Mouse (Mus musculus) embryonic facial prominence, embryonic 13.5 days (tissue): ENCODE data around the gene Pcnx. TPM values are rescaled to one million over a fixed set of nuclear protein-coding genes. Genes with fewer than 3 reads are reported as not detected.

Experiments
- ATAC-seq: fragments of 200-750 bp; cut with Nextera tagmentation; 2 replicates; pipeline ENCODE4 v1.8.0; 2017; ENCODE audit warnings: low read depth; ENCODE audit not compliant: insufficient number of reproducible peaks, insufficient read depth, low FRiP score, low TSS enrichment
- H3K27ac ChIP-seq: fragments of 300-500 bp; sonication (generic); 2 replicates; pipeline ENCODE4 v1.5.1; 2015; ENCODE audit warnings: moderate library complexity, mild to moderate bottlenecking, inconsistent platforms
- H3K27me3 ChIP-seq: fragments of 300-500 bp; sonication (generic); 2 replicates; pipeline ENCODE4 v1.6.1; 2015; ENCODE audit warnings: mild to moderate bottlenecking, inconsistent platforms
- H3K36me3 ChIP-seq: fragments of 300-500 bp; sonication (generic); 2 replicates; pipeline ENCODE4 v1.6.1; 2015; ENCODE audit warnings: mild to moderate bottlenecking, inconsistent platforms
- H3K4me1 ChIP-seq: fragments of 300-500 bp; sonication (generic); 2 replicates; pipeline ENCODE4 v1.6.1; 2015; ENCODE audit warnings: inconsistent platforms
- H3K4me2 ChIP-seq: fragments of 300-500 bp; sonication (generic); 2 replicates; pipeline ENCODE4 v1.6.1; 2015; ENCODE audit warnings: moderate library complexity, mild to moderate bottlenecking, inconsistent platforms
- H3K4me3 ChIP-seq: fragments of 300-500 bp; sonication (generic); 2 replicates; pipeline ENCODE4 v1.5.1; 2015; ENCODE audit warnings: mild to moderate bottlenecking, inconsistent platforms
- H3K9ac ChIP-seq: fragments of 300-500 bp; sonication (generic); 2 replicates; pipeline ENCODE4 v1.6.1; 2015; ENCODE audit warnings: mild to moderate bottlenecking, inconsistent platforms
- H3K9me3 ChIP-seq: fragments of 300-500 bp; sonication (generic); 2 replicates; pipeline ENCODE4 v1.6.1; 2016; ENCODE audit warnings: inconsistent platforms
- WGBS: fragments of 180-500 bp; shearing (Covaris S2); methylation state at CpG from one replicate; pipeline ENCODE4 v1.1.7; 2015; ENCODE audit warnings: mixed read lengths; 5-methylcytosine and 5-hydroxymethylcytosine counted together
- polyA plus RNA-seq: library from polyadenylated mRNA; unstranded; fragments of >200 nt; fragmentation: Nextera tagmentation; extraction: Ambion mirVana; gene quantifications from 2 replicates; pipeline ENCODE4 v1.2.1, GENCODE M21; 2015

Pcnx gene
- polyA plus RNA-seq, 1 experiment from 2014 or later = 18.3 TPM

DNA sequence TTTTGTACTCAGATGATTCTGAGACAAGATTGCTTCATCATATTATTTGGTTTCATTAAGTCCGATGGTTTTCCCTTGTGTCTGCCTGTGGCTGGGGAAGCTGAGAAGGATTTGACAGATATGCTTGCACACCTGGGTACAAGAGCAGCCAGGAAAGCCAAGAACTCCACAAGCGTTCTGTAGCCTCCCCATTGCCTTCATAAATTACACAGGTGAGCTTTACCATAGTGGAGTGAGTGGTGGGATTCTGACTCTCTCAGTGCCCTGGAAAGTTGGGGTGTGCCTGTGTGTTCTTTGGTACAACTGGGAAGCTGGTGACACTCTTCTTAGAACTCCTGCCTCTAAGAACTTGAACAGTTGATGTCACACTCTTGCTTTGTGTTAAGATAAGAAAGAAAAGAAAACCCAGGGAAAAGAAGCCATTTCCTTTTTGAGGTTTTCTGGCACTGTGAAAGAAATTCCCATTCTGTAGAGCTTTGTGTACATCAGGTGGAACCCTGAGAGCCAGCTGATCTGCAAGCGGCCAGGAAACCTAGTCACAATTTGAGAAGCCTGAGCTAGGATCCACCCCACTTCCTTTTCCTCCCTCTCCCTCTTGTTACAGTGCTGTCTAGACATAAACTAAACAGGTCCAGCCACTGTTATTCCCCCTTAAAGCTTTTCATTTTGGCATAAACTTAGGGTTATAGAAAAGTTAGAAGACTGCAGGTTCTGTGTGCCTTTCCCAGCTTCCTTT, 9.6 kb downstream of the Pcnx start:
- Histone ChIP-seq H3K4me2 (no peak overlapping the region), H3K36me3 (no peaks in the 10 kb centered on the region), H3K27ac (no peak overlapping the region), H3K4me1 (peaks cover 41% of the 10 kb centered on the region), H3K9ac (no peak overlapping the region), H3K27me3 (no peaks in the 10 kb centered on the region), H3K9me3 (no peaks in the 10 kb centered on the region), H3K4me3 (no peak overlapping the region)
- WGBS = 61% methylated on average over 3 of the region's 3 CpGs
- no peak for ATAC-seq

DNA sequence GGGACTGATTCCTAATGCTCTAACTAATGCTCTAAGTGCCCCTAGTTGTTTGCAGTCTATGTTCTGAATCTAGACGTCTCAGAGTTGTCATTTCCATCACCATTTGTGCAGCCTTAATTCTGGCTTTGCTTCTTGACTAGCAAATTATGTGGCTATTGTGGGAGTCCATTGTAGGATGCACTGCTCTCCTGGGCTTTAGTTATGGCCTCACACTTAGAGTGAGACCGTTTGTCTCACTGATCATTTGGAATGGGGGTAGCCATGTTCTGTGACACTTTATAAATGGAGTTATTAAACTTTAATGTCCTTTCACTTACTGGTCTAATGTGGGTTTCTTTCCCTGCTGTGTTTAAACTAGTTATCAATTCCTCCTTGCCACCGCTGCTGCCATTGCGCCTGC, 13.5 kb downstream of the Pcnx start:
- no peak overlapping the region for H3K4me2 ChIP-seq
- H3K27me3 ChIP-seq = no peaks in the 10 kb centered on the region
- 76% methylated on average over 4 of the region's 4 CpGs for WGBS
- H3K27ac ChIP-seq = no peak overlapping the region
- H3K4me1 ChIP-seq = peaks cover 41% of the 10 kb centered on the region
- H3K36me3 ChIP-seq = no peaks in the 10 kb centered on the region
- ATAC-seq = no peak
- H3K4me3 ChIP-seq = no peak overlapping the region
- H3K9ac ChIP-seq = no peak overlapping the region
- no peaks in the 10 kb centered on the region for H3K9me3 ChIP-seq

GRCm38 (mm10) chr12:81880161-81880560, 20.3 kb downstream of the Pcnx start:
- no peak overlapping the region for H3K4me2 ChIP-seq
- H3K4me3 ChIP-seq = no peak overlapping the region
- H3K27me3 ChIP-seq = no peaks in the 10 kb centered on the region
- 93% methylated on average over 3 of the region's 3 CpGs for WGBS
- no peaks in the 10 kb centered on the region for H3K36me3 ChIP-seq
- no peak overlapping the region for H3K27ac ChIP-seq
- 0 out of 2 replicates have a peak, but pooled peaks cover 13% of the 10 kb centered on the region for H3K4me1 ChIP-seq
- no peak overlapping the region for H3K9ac ChIP-seq
- no peak for ATAC-seq
- H3K9me3 ChIP-seq = no peaks in the 10 kb centered on the region

GRCm38 (mm10) chr12:81883255-81884106, 23.7 kb downstream of the Pcnx start:
- Histone ChIP-seq H3K9ac (no peak overlapping the region), H3K4me3 (no peak overlapping the region), H3K4me2 (no peak overlapping the region), H3K9me3 (no peaks in the 10 kb centered on the region), H3K36me3 (no peaks in the 10 kb centered on the region), H3K27me3 (no peaks in the 10 kb centered on the region), H3K27ac (no peak overlapping the region), H3K4me1 (peaks cover 10% of the 10 kb centered on the region; the same call in 1 of the 2 replicates)
- 63% methylated on average over 11 of the region's 11 CpGs for WGBS
- no peak for ATAC-seq

GRCm38 (mm10) chr12:81884107-81884398, 24.2 kb downstream of the Pcnx start:
- H3K4me3 ChIP-seq = no peak overlapping the region
- WGBS = 84% methylated on average over 3 of the region's 3 CpGs
- no peaks in the 10 kb centered on the region for H3K36me3 ChIP-seq
- H3K4me1 ChIP-seq = peaks cover 10% of the 10 kb centered on the region; the same call in 1 of the 2 replicates
- H3K9ac ChIP-seq = no peak overlapping the region
- H3K27me3 ChIP-seq = no peaks in the 10 kb centered on the region
- no peak overlapping the region for H3K27ac ChIP-seq
- ATAC-seq = no peak
- H3K9me3 ChIP-seq = no peaks in the 10 kb centered on the region
- H3K4me2 ChIP-seq = no peak overlapping the region

DNA sequence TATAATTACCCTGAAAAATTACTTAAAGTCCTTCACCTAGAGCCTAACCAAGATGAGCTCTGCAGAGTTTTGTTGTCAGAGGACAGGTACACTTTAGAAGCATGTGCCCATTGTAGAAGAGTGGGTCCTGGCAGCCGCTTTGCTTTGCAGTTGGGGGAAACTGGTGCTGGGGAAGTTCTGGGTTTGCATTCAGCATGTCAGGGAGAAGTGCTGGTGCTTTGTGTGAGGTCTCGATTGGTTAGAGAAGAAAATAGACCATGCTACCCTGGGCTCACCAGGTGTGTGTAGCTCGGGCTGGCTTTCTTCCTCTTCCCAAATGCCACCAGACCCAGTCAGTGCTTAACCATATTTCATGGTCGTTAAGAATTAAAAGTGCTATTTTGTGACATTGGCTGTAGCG, 25.2 kb downstream of the Pcnx start:
- H3K4me1 ChIP-seq = peaks cover 10% of the 10 kb centered on the region; the same call in 1 of the 2 replicates
- no peak overlapping the region for H3K4me2 ChIP-seq
- H3K27ac ChIP-seq = no peak overlapping the region
- WGBS = 61% methylated on average over 5 of the region's 5 CpGs
- no peak overlapping the region for H3K4me3 ChIP-seq
- no peaks in the 10 kb centered on the region for H3K9me3 ChIP-seq
- no peaks in the 10 kb centered on the region for H3K36me3 ChIP-seq
- no peak overlapping the region for H3K9ac ChIP-seq
- no peaks in the 10 kb centered on the region for H3K27me3 ChIP-seq
- no peak for ATAC-seq

- ATAC-seq = no peak
- H3K4me3 ChIP-seq = no peak overlapping the region
- H3K9me3 ChIP-seq = no peaks in the 10 kb centered on the region
- no peaks in the 10 kb centered on the region for H3K36me3 ChIP-seq
- no peak overlapping the region for H3K9ac ChIP-seq
- peaks cover 10% of the 10 kb centered on the region; the same call in 1 of the 2 replicates for H3K4me1 ChIP-seq
- no peaks in the 10 kb centered on the region for H3K27me3 ChIP-seq
- H3K4me2 ChIP-seq = no peak overlapping the region
- H3K27ac ChIP-seq = no peak overlapping the region
- 90% methylated on average over 4 of the region's 4 CpGs for WGBS
Observed at GRCm38 (mm10) chr12:81885982-81886381, 26.2 kb downstream of the Pcnx start.

GRCm38 (mm10) chr12:81888954-81889353, 29.1 kb downstream of the Pcnx start:
- Histone ChIP-seq H3K27me3 (no peaks in the 10 kb centered on the region), H3K4me3 (no peak overlapping the region), H3K4me1 (peaks cover 9% of the 10 kb centered on the region; the same call in 1 of the 2 replicates), H3K9me3 (no peaks in the 10 kb centered on the region), H3K4me2 (no peak overlapping the region), H3K36me3 (no peaks in the 10 kb centered on the region), H3K9ac (no peak overlapping the region), H3K27ac (no peak overlapping the region)
- ATAC-seq = no peak
- 89% methylated on average over 5 of the region's 5 CpGs for WGBS

GRCm38 (mm10) chr12:81891946-81892345, 32.1 kb downstream of the Pcnx start:
- Histone ChIP-seq H3K4me1 (peaks cover 3% of the 10 kb centered on the region; the same call in 1 of the 2 replicates), H3K4me3 (no peak overlapping the region), H3K9ac (no peak overlapping the region), H3K9me3 (no peaks in the 10 kb centered on the region), H3K36me3 (peaks cover 17% of the 10 kb centered on the region), H3K27me3 (no peaks in the 10 kb centered on the region), H3K27ac (no peak overlapping the region), H3K4me2 (no peak overlapping the region)
- no peak for ATAC-seq
- WGBS = 80% methylated on average over 1 of the region's 1 CpGs

DNA sequence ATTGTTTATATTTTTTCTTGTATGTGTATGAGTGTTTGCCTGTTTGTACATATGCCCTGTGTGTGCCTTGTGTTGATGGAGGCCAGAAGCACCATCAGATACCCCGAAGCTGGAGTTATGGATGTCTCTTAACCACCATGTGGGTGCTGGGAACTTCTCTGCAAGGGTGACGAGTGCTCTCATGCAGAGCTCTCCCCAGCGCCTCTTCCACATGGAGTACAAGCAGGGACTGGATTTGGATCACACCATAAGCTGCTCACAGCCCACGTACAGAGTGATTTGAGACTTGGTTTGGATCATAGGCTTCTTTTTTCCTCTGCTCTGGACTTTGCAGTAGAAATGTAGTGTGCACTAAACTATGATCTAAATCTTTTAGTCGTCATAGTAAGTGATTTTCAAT, 34.5 kb downstream of the Pcnx start:
- ATAC-seq = no peak
- H3K9me3 ChIP-seq = no peaks in the 10 kb centered on the region
- no peak overlapping the region for H3K4me2 ChIP-seq
- peaks cover 29% of the 10 kb centered on the region for H3K36me3 ChIP-seq
- WGBS = 83% methylated on average over 5 of the region's 5 CpGs
- 0 out of 2 replicates have a peak, but pooled peaks cover 3% of the 10 kb centered on the region for H3K4me1 ChIP-seq
- H3K4me3 ChIP-seq = no peak overlapping the region
- H3K27me3 ChIP-seq = no peaks in the 10 kb centered on the region
- H3K27ac ChIP-seq = no peak overlapping the region
- H3K9ac ChIP-seq = no peak overlapping the region

GRCm38 (mm10) chr12:81895986-81896385, 36.2 kb downstream of the Pcnx start:
- Histone ChIP-seq H3K9me3 (no peaks in the 10 kb centered on the region), H3K4me2 (no peak overlapping the region), H3K4me1 (0 out of 2 replicates have a peak, but pooled peaks cover 3% of the 10 kb centered on the region), H3K27me3 (no peaks in the 10 kb centered on the region), H3K27ac (no peak overlapping the region), H3K36me3 (peaks cover 31% of the 10 kb centered on the region), H3K4me3 (no peak overlapping the region), H3K9ac (no peak overlapping the region)
- ATAC-seq = no peak
- WGBS = 93% methylated on average over 6 of the region's 6 CpGs

- no peak overlapping the region for H3K4me2 ChIP-seq
- ATAC-seq = no peak
Observed at GRCm38 (mm10) chr12:81904456-81904855, 44.6 kb downstream of the Pcnx start.

More at GRCm38 (mm10) chr12:81904456-81904855, 44.6 kb downstream of the Pcnx start:
- Histone ChIP-seq H3K9ac (no peak overlapping the region), H3K9me3 (no peaks in the 10 kb centered on the region), H3K27ac (no peak overlapping the region), H3K27me3 (no peaks in the 10 kb centered on the region), H3K4me3 (no peak overlapping the region), H3K4me1 (peaks cover 5% of the 10 kb centered on the region; the same call in 1 of the 2 replicates), H3K36me3 (peaks cover 17% of the 10 kb centered on the region)
- 86% methylated on average over 2 of the region's 2 CpGs for WGBS
